Mouse (Mus musculus): ENCODE results near the gene Sost.
"Not testable (repeated sequence)": the region's sequence is repeated elsewhere in the genome, so short reads cannot be mapped to it uniquely, and the experiment has no call there.

Gene Sost

GRCm38 (mm10) chr11:101966965-101967614 lies at the start of gene Sost:
Gene Sost (minus strand): TSS chr11:101967015.
- peak; percentile 41 for DNase-seq (ENCODE audit: low read depth, low spot score)

DNA sequence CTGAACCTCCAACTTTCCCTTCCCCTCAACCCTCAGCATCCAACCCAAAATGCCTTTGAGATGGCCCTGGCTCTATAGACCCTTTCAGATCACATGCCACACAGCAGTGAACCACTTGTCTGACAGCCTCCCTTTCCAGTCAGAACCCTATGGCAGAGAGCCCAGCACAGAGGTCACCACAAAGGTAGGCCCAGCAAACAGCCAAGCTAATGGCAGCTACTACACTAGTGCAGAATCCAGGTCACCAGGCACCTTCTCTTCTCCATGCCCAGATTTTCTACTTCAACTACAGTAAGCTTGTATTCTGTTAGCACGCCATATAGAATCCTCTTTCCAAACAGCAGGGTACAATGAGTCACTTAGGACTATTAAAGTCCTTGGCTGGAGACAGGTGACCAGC lies 49.3 kb upstream of the Sost start:
- no peak for DNase-seq (ENCODE audit: low read depth, low spot score)

DNA sequence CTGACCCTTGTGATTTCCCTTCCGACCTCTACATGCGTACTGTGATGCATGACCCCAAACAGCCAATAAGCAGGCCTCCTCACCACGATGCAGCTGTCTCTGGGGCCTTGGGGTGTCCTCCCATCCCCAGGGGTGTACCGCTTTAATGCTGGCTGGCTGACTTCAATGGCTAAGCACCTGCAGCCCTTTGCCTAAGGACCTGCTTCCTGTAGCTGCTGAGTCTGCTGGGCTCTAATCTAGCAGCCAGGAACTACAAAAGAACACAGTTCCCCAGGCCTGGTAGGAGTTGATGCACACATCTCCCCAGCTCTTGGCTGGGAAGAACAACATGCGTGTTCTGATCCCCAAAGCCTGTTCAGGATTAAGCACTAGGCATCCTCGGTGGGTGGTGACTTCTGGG lies 48.7 kb upstream of the Sost start:
- DNase-seq (ENCODE audit: low read depth, low spot score), result no peak

DNA sequence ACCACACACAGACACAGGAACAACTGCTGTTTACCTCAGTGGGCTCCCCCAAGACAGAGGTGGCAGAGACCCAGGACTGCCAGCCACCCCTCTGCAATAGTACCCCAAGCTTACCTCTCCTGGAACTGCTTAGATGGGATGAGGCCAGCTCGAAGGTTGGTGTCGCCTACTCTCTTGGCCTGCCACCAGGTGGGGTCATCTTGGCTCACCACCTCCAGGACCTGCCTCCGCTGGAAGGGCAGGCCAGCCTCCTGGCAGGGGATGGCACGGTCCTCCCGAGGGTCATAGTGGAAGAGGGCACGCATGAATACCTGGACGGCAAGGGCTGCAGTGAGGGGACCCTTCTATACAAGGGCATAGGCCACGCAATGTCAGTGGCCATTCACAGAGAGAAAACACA lies 46.4 kb upstream of the Sost start:
- no peak for DNase-seq (ENCODE audit: low read depth, low spot score)

- DNase-seq (ENCODE audit: low read depth, low spot score), result no peak
Measured at GRCm38 (mm10) chr11:102011510-102011909, 44.7 kb upstream of the Sost start.

GRCm38 (mm10) chr11:102010140-102010539 lies 43.3 kb upstream of the Sost start:
- DNase-seq (ENCODE audit: low read depth, low spot score), result no peak

GRCm38 (mm10) chr11:102008954-102009637 lies 42.3 kb upstream of the Sost start:
- no peak for DNase-seq (ENCODE audit: low read depth, low spot score)

GRCm38 (mm10) chr11:102008372-102008771 lies 41.6 kb upstream of the Sost start:
- no peak for DNase-seq (ENCODE audit: low read depth, low spot score)

DNA sequence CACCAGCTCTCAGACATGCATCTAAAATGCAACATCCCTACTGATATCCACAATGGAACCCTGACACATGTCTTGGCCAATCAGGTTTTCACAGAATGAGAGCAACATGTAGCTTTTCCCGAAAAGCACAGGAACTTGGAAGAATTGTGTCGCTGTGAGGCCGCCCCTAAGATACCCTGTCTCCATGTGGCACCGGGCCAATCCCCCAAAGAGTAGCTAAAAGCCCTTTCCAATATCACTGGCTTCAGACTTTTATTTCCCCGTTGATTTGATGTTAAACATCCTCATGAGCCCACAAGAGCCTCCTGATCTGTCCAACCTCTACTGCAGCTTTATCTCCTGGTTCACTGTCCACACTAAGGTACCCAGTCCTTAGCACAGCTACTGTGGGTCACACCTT lies 39.9 kb upstream of the Sost start:
- DNase-seq (ENCODE audit: low read depth, low spot score), result no peak

DNA sequence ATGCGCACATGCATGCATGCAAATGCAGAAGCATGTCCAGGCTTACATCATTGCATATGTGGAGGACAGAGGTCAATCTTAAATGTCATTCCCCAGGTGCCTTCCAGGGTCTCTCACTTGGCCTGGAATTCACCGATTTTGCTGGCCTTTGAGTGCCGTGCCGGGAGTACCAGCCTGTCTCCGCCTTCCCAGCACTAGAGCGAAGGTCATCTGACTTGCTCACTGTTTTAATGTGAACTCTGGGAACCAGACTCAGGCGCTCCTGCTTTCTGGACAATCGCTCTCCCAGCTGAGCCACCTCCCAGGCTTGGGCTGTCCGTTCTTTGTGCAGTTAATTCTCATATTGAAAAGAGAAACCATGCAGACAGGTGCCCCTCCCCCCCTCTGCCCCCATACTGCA lies 39.5 kb upstream of the Sost start:
- DNase-seq (ENCODE audit: low read depth, low spot score), result no peak

DNA sequence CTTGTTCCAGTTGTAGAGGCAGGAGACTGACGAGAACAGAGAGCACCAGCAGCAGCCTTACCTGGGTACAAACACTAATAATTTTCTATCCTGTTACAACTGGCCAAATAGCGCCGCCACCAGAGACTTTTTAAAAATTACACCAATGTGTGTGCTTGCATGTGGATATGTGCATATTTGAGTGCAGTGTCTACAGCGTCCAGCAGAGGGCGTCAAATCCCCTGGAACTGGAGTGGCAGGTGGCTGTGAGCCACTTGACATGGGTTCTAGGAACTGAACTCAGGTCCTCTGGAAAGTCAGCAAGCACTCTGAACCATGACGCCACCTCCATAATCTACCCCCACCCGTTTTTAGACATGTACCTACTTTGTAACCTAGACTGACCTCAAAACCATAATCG lies 37.4 kb upstream of the Sost start:
- peak; percentile 76 for DNase-seq (ENCODE audit: low read depth, low spot score)

DNA sequence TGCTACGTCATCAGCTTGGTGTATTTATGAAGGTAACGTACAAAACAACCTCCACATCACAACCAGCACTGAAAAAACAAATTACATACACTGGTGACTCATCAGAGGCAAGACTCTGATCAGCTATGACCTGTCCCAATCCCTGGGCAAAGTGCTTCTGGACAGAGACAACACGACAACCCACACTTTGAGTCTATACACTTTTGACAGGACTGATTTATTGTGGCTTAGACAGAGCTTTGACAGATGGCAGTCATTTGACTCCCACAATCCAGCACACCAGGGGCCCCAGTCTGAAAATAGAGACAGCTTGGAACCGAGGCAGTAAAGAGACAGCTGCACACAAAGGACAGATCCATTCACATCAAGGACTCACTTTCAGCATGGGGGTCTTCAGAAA lies 32.7 kb upstream of the Sost start:
- no peak for DNase-seq (ENCODE audit: low read depth, low spot score)

DNA sequence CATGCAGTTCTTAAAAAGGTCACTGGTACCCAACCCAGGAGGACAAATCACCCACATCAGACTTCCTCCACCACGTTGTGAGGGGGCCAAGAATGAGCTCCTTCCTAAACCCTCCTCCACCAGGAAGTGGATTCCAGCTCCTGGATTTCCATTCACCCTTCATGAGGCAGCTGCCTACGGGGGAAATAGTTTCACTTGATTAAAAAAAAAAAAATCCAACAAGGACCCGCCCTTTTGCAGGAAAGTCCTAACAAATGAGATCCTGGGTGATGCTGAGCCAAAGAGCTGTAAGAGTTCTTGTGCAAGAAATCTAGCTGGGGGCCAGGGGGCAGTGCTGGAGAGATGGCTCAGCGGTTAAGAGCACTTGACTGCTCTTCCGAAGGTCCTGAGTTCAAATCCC lies 31.4 kb upstream of the Sost start:
- peak; percentile 23 for DNase-seq (ENCODE audit: low read depth, low spot score)

DNA sequence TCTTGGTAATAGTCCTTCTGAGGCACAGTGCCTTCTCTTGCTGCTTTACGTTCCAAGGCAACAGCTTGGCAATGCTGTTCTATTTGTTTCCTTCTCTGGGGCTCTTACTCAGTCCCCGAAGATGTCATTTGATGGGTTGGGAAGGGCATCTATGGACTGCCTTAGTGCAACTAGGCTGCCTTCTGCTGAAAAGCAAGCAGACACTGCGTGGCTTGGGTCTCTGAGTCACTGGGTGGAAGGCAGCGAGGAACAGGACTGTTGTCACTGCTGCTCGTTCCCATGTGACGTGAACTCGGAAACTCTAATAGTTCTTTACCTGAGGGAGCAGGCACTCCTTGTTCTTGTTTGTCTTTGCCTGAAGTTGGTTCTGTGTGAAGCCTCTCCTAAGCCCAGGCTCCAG lies 29.1 kb upstream of the Sost start:
- no peak for DNase-seq (ENCODE audit: low read depth, low spot score)

- no peak for DNase-seq (ENCODE audit: low read depth, low spot score)
Measured at GRCm38 (mm10) chr11:101994100-101994499, 27.3 kb upstream of the Sost start.

DNA sequence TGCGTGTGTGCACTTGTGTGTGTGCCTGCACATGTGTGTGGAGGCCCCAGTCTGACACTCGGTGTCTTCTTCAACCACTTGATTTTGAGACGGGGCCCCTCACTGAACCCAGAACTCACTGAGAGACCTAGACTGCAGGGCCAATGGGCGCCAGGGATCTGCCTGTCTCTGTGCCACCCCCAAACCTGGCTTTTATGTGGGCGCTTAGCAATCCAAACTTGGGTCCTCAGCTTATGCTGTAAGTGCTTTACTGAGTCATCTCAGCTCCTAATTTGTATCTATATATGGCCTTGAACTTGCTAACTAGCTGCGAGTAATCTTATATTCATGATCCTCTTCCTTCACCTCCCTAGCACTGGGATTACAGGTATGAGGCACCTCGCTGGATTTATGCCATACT lies 25.6 kb upstream of the Sost start:
- DNase-seq (ENCODE audit: low read depth, low spot score), result no peak

DNA sequence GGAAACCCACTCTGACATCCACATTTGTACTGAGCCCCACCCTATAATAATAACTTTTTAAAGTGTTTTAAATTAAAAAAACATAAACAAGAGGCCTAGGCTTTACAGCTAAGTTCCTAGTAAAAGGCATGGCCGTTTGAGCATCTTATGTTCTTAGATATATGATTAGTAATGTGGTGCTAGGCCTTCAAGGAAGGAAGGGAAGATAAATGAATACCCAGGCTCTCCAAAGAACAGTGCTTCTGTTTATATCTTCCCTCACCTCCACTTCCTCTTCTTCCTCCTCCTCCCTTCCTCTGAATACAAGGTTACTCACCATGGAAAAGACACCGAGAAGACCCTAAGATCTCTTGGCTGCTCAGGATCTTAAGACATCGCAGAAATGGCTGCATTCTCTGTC lies 25.0 kb upstream of the Sost start:
- no peak for DNase-seq (ENCODE audit: low read depth, low spot score)

- no peak for DNase-seq (ENCODE audit: low read depth, low spot score)
Measured at GRCm38 (mm10) chr11:101990244-101990643, 23.4 kb upstream of the Sost start.

DNA sequence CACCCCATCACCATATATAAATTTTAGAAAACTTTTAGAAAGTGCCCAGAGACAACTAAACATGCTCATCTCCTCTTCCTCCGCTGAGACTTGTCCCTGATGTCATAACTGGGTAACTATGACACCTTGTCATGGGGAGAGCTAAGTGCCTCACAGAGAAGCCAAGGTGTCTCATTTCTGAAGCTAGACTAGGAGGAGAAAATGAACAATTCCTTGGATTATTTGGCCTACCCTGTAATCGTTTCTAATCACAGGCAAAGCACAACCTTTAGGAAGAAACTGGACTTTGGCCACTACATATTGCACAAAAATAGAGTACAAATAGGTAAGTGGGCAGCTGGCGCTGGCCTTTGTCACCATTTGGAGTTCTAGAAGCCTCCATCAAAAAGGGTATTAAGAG lies 20.1 kb upstream of the Sost start, which contains the start of gene Dusp3:
Gene Dusp3, minus strand, starts transcription at position 101 of the 400 bp plus-strand sequence.
- no peak for DNase-seq (ENCODE audit: low read depth, low spot score)

DNA sequence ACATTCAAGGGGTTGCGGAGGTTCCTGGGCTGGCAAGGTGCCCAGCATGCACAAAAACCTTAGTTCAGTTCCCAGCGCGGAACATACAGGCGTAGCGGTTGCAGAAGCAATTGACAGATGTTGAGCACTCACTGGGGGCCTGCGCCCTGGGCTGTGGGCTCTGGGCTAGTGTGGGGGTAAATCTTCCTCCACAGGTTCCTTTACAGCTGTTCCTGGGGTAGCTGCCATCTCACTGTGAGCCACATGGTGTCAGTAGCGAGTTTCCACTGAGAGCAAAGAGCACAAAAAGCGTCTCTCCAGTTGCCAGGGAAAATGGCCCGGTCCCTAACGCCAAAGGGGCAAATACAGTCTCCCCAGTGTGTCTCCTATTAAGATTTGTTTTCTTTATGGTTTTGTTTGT lies 19.2 kb upstream of the Sost start:
- DNase-seq (ENCODE audit: low read depth, low spot score), result peak; percentile 89

GRCm38 (mm10) chr11:101985450-101985849 lies 18.6 kb upstream of the Sost start:
- DNase-seq (ENCODE audit: low read depth, low spot score), result not testable (repeated sequence)

GRCm38 (mm10) chr11:101984054-101985025 lies 17.5 kb upstream of the Sost start, which contains the start of gene Cfap97d1:
Gene Cfap97d1 (plus strand): TSS chr11:101984279.
- DNase-seq (ENCODE audit: low read depth, low spot score), result peak; percentile 98

Data from ES-CJ7 (cell line).